Mouse (Mus musculus) lung, postnatal 0 days (tissue): ENCODE results near the gene Antxr1. TPM values are rescaled to one million over a fixed set of nuclear protein-coding genes. Genes with fewer than 3 reads are reported as not detected.

ENCODE experiments used
- ATAC-seq: fragments of 200-750 bp; cut with Nextera tagmentation; 2 replicates; pipeline ENCODE4 v1.8.0; 2017; ENCODE audit warnings: moderate library complexity
- DNase-seq: peaks from one replicate; pipeline ENCODE4 v3.0.0-alpha.2; 2016; ENCODE audit warnings: low spot score
- H3K27ac ChIP-seq: fragments of 300-500 bp; sonication (generic); 2 replicates; pipeline ENCODE4 v1.5.1; 2014; ENCODE audit warnings: antibody characterized with exemption, mild to moderate bottlenecking, low read length, mixed read lengths
- H3K27me3 ChIP-seq: fragments of 300-500 bp; sonication (generic); replicated peaks from 2 replicates; pipeline ENCODE4 v1.6.1; 2014; ENCODE audit warnings: low read length, mixed read lengths; ENCODE audit not compliant: insufficient read depth
- H3K36me3 ChIP-seq: fragments of 300-500 bp; sonication (generic); 2 replicates; pipeline ENCODE4 v1.6.1; 2014; ENCODE audit warnings: low read length, mixed read lengths; ENCODE audit not compliant: insufficient read depth
- H3K4me1 ChIP-seq: fragments of 300-500 bp; sonication (generic); 2 replicates; pipeline ENCODE4 v1.6.1; 2014; ENCODE audit warnings: antibody characterized with exemption, low read depth, low read length, mixed read lengths; ENCODE audit not compliant: insufficient read depth
- H3K4me2 ChIP-seq: fragments of 300-500 bp; sonication (generic); replicated peaks from 2 replicates; pipeline ENCODE4 v1.6.1; 2014; ENCODE audit warnings: low read depth, mild to moderate bottlenecking, low read length, moderate library complexity, mixed read lengths
- H3K4me3 ChIP-seq: fragments of 300-500 bp; sonication (generic); 2 replicates; pipeline ENCODE4 v1.5.1; 2014; ENCODE audit warnings: low read depth, low read length
- H3K9ac ChIP-seq: fragments of 300-500 bp; sonication (generic); replicated peaks from 2 replicates; pipeline ENCODE4 v1.6.1; 2014; ENCODE audit warnings: low read depth, mild to moderate bottlenecking
- H3K9me3 ChIP-seq: fragments of 300-500 bp; sonication (generic); 2 replicates; pipeline ENCODE4 v1.6.1; 2016; ENCODE audit warnings: low read length, mixed read lengths
- CTCF ChIP-seq: IDR thresholded peaks from 2 replicates; pipeline ENCODE4 v1.5.1; 2016; ENCODE audit warnings: antibody characterized with exemption, mild to moderate bottlenecking
- EP300 ChIP-seq: IDR thresholded peaks from 2 replicates; pipeline ENCODE4 v1.6.1; 2016; ENCODE audit warnings: antibody characterized with exemption, mild to moderate bottlenecking, control low read depth
- WGBS: fragments of 180-500 bp; shearing (Covaris S2); extraction: QIAGEN DNeasy Blood & Tissue Kit; methylation state at CpG from one replicate; pipeline ENCODE4 v1.1.7; 2014; 5-methylcytosine and 5-hydroxymethylcytosine counted together
- polyA plus RNA-seq: library from polyadenylated mRNA; unstranded; fragments of >200 nt; fragmentation: Nextera tagmentation; extraction: Ambion mirVana; gene quantifications from 2 replicates; pipeline ENCODE4 v1.2.1, GENCODE M21; 2015

The Antxr1 gene
- polyA plus RNA-seq, 1 experiment from 2014 or later: 11.7 TPM

DNA sequence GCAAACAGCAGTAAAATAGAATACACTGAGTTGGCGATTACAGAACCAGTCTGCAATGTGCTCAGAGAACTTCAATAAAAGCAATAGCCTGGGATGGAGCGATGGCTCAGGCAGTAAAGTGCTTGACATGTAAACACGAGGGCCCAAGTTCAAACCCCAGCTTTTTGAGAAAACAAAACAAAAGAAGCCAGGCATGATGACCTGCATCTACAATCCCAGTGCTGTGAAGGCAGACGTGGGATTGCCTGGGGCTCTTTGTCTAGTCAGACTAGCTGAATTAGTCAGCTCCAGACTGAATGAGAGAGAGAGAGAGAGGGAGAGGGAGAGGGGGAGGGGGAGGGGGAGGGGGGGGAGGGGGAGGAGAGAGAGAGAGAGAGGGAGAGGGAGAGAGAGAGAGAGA is 33.6 kb downstream of the Antxr1 start:
- no peaks in the 10 kb centered on the region for H3K9me3 ChIP-seq
- no peaks in the 10 kb centered on the region for H3K27me3 ChIP-seq
- ATAC-seq: no peak
- H3K36me3 ChIP-seq: no peaks in the 10 kb centered on the region
- H3K4me1 ChIP-seq: no peaks in the 10 kb centered on the region
- TF ChIP-seq EP300 (no peak), CTCF (no peak)
- no peak for DNase-seq
- no peak overlapping the region for H3K27ac ChIP-seq
- no peak overlapping the region for H3K4me3 ChIP-seq
- no peak overlapping the region for H3K4me2 ChIP-seq
- 63% methylated on average over 4 of the region's 4 CpGs for WGBS
- H3K9ac ChIP-seq: no peak overlapping the region

DNA sequence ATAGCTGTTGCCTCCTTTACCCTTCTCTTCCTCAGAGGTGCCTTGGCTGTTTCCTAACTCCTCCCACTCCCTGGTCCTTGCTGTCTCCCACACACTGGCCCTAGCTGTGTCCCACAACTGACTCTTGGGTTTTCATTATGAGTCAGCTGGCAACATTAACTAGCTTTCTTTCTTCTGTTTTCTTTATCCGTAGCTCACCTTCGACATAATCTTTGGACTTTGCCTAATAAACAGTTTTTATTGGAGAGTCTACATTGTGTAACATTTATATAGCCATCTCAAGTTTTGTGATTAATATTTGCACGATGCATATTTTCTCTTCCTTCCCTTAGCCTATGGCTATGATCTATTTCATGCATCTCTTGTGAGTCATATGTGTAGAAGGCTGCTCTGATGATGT is 40.7 kb downstream of the Antxr1 start:
- DNase-seq (no peak), ATAC-seq (no peak)
- 79% methylated on average over 3 of the region's 3 CpGs for WGBS
- Histone ChIP-seq H3K4me3 (no peak overlapping the region), H3K4me1 (no peaks in the 10 kb centered on the region), H3K27ac (no peak overlapping the region), H3K9me3 (no peaks in the 10 kb centered on the region), H3K4me2 (no peak overlapping the region), H3K27me3 (no peaks in the 10 kb centered on the region), H3K9ac (no peak overlapping the region), H3K36me3 (no peaks in the 10 kb centered on the region)
- TF ChIP-seq CTCF (no peak), EP300 (no peak)

DNA sequence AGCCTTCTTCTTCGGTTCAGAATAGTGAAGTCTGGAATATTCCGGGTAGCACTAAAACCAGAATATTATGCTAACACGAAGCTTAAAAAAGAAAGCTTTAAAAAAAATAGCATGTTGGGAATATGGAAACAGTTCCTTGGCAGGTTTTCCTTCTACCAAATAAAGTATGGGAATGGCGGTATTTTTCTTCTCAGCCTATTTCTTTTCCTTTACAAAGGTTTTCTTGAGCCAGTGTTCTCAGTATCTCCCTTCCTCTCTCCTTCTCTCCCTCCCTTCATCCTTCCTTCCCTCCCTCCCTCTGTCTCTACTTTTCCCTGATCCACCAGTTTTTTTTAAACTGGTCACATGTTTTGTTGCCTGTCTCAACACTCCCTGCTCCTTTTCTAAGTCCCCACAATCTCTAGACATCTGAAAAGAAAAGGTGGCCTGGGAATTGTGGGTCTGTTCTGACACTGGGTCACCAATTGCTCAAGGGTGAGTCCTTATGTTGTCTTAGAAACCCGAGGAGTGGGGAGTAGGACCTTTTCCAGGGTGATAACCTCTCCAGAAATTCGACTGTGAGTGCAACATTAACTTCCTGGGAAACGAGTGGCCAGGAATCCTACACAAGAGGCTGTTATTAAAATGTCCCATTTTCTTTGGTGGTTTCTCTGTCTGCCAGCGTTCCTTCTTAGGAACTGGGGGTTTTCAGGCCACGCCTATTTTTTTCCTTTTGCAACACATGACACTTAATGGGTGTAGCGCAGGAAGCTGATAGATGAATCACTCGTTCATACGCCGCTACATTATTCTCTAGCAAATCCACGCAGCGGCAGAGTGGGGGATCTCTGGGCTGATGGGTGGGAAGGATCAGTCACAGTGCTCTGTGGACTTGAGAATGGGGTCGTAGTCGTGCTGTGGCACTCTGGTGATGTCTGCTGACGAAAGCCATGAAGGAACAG is 42.4 kb downstream of the Antxr1 start:
- H3K4me3 ChIP-seq: no peak overlapping the region
- 70% methylated on average over 18 of the region's 18 CpGs for WGBS
- no peaks in the 10 kb centered on the region for H3K27me3 ChIP-seq
- H3K4me2 ChIP-seq: no peak overlapping the region
- TF ChIP-seq EP300: no peak
- TF ChIP-seq CTCF: no peak
- no peak overlapping the region for H3K9ac ChIP-seq
- no peaks in the 10 kb centered on the region for H3K4me1 ChIP-seq
- H3K27ac ChIP-seq: no peak overlapping the region
- DNase-seq: no peak
- no peaks in the 10 kb centered on the region for H3K9me3 ChIP-seq
- H3K36me3 ChIP-seq: no peaks in the 10 kb centered on the region
- peak; percentile 55 for ATAC-seq

DNA sequence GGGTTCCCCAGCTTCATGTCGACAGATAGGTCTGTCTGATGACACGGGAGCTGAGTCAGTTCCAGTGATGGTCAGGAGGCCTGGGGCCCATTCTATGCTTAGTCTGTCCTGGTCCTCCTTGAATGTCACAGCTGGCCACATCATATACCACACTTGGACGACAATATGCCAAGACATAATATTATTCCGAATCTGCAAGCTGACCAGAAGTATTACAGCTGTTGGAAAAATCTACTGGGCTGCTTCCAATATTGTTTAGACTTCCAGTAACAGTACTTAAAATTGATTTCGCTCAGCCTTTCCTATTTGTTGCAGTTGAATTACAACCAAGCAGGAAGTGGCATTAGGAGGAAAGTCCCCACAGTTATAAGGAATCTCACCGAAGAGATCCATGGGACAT is 48.4 kb downstream of the Antxr1 start:
- no peak overlapping the region for H3K4me3 ChIP-seq
- no peak overlapping the region for H3K9ac ChIP-seq
- peaks cover 6% of the 10 kb centered on the region; the same call in 1 of the 2 replicates for H3K4me1 ChIP-seq
- H3K36me3 ChIP-seq: no peaks in the 10 kb centered on the region
- ATAC-seq (peak; percentile 8; the same call in 1 of the 2 replicates), DNase-seq (peak; percentile 67)
- no peak overlapping the region for H3K27ac ChIP-seq
- no peaks in the 10 kb centered on the region for H3K9me3 ChIP-seq
- WGBS: 65% methylated on average over 6 of the region's 6 CpGs
- no peaks in the 10 kb centered on the region for H3K27me3 ChIP-seq
- TF ChIP-seq EP300 (no peak), CTCF (no peak)
- no peak overlapping the region for H3K4me2 ChIP-seq

DNA sequence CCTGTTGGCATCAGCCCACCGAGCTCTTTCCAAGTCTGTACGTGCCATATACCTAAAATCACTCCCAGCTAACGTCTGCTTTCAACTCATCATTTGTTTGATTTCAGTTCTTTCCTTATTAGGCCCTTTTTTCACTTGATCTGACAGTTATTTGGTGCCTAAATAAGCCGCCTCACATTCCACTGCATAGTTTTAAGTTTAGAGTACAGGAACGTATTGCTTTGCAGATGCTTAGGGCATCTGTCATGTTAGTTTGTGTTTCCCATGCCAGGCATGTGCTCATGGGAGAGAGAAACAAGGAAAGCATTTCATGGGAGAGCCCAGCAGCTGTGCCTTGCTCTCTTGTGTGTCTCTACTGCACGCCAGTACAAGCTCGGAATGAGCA is 50.3 kb downstream of the Antxr1 start:
- Histone ChIP-seq H3K27ac (peak overlapping the region; percentile 11; the same call in 1 of the 2 replicates), H3K4me2 (no peak overlapping the region), H3K27me3 (no peaks in the 10 kb centered on the region), H3K9me3 (no peaks in the 10 kb centered on the region), H3K4me3 (no peak overlapping the region), H3K9ac (no peak overlapping the region), H3K4me1 (peaks cover 10% of the 10 kb centered on the region; the same call in 1 of the 2 replicates), H3K36me3 (no peaks in the 10 kb centered on the region)
- peak; percentile 81 for DNase-seq
- TF ChIP-seq EP300 (peak; percentile 70), CTCF (no peak)
- WGBS: 47% methylated on average over 7 of the region's 7 CpGs
- peak; percentile 22 for ATAC-seq

DNA sequence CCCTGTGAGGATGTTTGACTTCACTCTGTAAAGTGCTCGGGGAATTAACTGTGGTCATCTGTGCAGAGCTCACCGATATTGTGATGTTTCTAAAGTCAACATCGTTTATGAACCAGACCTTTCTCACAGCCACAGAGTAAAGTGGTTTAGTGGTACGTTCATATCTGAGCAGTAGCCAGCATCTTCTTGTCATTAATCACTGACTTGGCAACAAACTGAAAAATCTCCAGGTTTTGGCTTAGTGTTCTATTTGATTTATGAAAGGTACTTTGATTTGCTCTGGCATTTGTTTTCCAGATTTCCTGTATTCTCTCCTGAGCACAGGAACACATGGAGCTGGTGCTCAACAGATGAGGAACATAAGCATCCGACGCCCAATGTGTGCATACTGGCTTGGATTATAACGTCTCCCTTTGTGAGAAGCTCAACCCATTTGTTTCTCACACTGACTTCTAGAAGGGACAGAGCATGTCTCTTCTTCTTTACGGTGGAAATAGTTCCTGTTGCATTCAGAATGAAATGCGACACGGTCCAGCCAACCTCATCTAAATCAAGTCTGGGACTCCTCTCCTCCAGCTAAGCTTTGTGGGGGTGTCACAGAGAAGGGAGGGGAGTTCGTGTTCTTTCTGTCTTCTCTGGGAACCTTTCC is 50.8 kb downstream of the Antxr1 start:
- DNase-seq: no peak
- no peaks in the 10 kb centered on the region for H3K9me3 ChIP-seq
- H3K9ac ChIP-seq: no peak overlapping the region
- WGBS: 55% methylated on average over 11 of the region's 11 CpGs
- no peaks in the 10 kb centered on the region for H3K27me3 ChIP-seq
- ATAC-seq: no peak; the same call in 1 of the 2 replicates
- H3K36me3 ChIP-seq: no peaks in the 10 kb centered on the region
- H3K4me2 ChIP-seq: no peak overlapping the region
- H3K4me3 ChIP-seq: no peak overlapping the region
- TF ChIP-seq CTCF: no peak
- TF ChIP-seq EP300: no peak
- peaks cover 10% of the 10 kb centered on the region; the same call in 1 of the 2 replicates for H3K4me1 ChIP-seq
- peak overlapping the region; percentile 11; the same call in 1 of the 2 replicates for H3K27ac ChIP-seq
